In genomic region chr15:4026231-4026773, GRCm38 (mm10) we compare ENCODE assay signal across 8 mouse cellular contexts. TPM values are rescaled to one million over a fixed set of nuclear protein-coding genes. Genes with fewer than 3 reads are reported as not detected.
A peak's percentile ranks its signal among the peaks of the same experiment; 100 is the strongest.
DNase-seq lines count a peak whose midpoint lies in the region; ATAC-seq and TF ChIP-seq lines count a peak whose summit lies in the region.

Gene Oxct1, plus strand, starts transcription at chr15:4026383.

- H3K4me3 ChIP-seq in erythroblast, embryonic 14.5 days (replicated peaks): peak within 1 kb of the TSS; percentile 69
- peak within 1 kb of the TSS; percentile 81 for H3K4me3 ChIP-seq in heart, embryonic 11.5 days (ENCODE audit: low read depth, low read length)
- H3K4me3 ChIP-seq in kidney, embryonic 16.5 days (ENCODE audit: low read length): peak within 1 kb of the TSS; percentile 89
- peak within 1 kb of the TSS; percentile 70 for H3K4me3 ChIP-seq in liver, adult 2 months (ENCODE audit: insufficient read depth, low read depth, low read length)
- peak within 1 kb of the TSS; percentile 45 for H3K4me3 ChIP-seq in myocyte
- peak within 1 kb of the TSS; percentile 71 for H3K4me3 ChIP-seq in stomach, embryonic 15.5 days (replicated peaks)

- peak within 1 kb of the TSS; percentile 99 for H3K27ac ChIP-seq in heart, embryonic 11.5 days (ENCODE audit: low read depth, low read length)
- peak within 1 kb of the TSS; percentile 98 for H3K27ac ChIP-seq in kidney, embryonic 16.5 days (ENCODE audit: low read length)
- H3K27ac ChIP-seq in liver, adult 2 months (replicated peaks; ENCODE audit: insufficient read depth, low read depth, low read length): peak within 1 kb of the TSS; percentile 37; the same call in 1 of the 2 replicates
- peak within 1 kb of the TSS; percentile 96 for H3K27ac ChIP-seq in stomach, embryonic 15.5 days

- H3ac ChIP-seq in myocyte (ENCODE audit: control insufficient read depth, insufficient read length): peak within 1 kb of the TSS; percentile 44

- no peaks in the 10 kb centered on the region for H3K36me3 ChIP-seq in erythroblast, embryonic 14.5 days (ENCODE audit: control insufficient read depth)
- H3K36me3 ChIP-seq in heart, embryonic 11.5 days (ENCODE audit: control insufficient read depth, insufficient read depth, low read length): no peaks in the 10 kb centered on the region
- no peaks in the 10 kb centered on the region for H3K36me3 ChIP-seq in kidney, embryonic 16.5 days (ENCODE audit: insufficient read depth, low read length)
- no peaks in the 10 kb centered on the region for H3K36me3 ChIP-seq in liver, adult 2 months (ENCODE audit: control insufficient read depth, insufficient read depth, low read length)
- no peaks in the 10 kb centered on the region for H3K36me3 ChIP-seq in myocyte (ENCODE audit: control insufficient read depth, insufficient read depth)
- no peaks in the 10 kb centered on the region for H3K36me3 ChIP-seq in stomach, embryonic 15.5 days

- peak; percentile 91 for DNase-seq in CD4-positive helper T cell, adult 2 months (ENCODE audit: low read depth, low spot score)
- DNase-seq in brain, embryonic 14.5 days (ENCODE audit: low read depth): peak; percentile 97
- DNase-seq in liver, adult 2 months (ENCODE audit: extremely low read depth, low read depth, low spot score): peak; percentile 35

- no peaks in the 10 kb centered on the region for H3K79me2 ChIP-seq in liver, adult 2 months (ENCODE audit: control insufficient read depth, insufficient read depth, low read length)
- H3K79me2 ChIP-seq in myocyte (ENCODE audit: control insufficient read depth, insufficient read depth): peaks cover 9% of the 10 kb centered on the region

- peaks cover 18% of the 10 kb centered on the region for H3K4me1 ChIP-seq in erythroblast, embryonic 14.5 days (ENCODE audit: control insufficient read depth)
- H3K4me1 ChIP-seq in heart, embryonic 11.5 days (ENCODE audit: control insufficient read depth, insufficient read depth, low read length): peaks cover 13% of the 10 kb centered on the region
- H3K4me1 ChIP-seq in kidney, embryonic 16.5 days (ENCODE audit: insufficient read depth, low read length): peaks cover 23% of the 10 kb centered on the region
- no peaks in the 10 kb centered on the region for H3K4me1 ChIP-seq in liver, adult 2 months (ENCODE audit: control insufficient read depth, insufficient read depth, low read length)
- peaks cover 4% of the 10 kb centered on the region; the same call in 1 of the 2 replicates for H3K4me1 ChIP-seq in stomach, embryonic 15.5 days

- peak within 1 kb of the TSS; percentile 78 for H3K4me2 ChIP-seq in heart, embryonic 11.5 days
- H3K4me2 ChIP-seq in kidney, embryonic 16.5 days (replicated peaks; ENCODE audit: low read depth, low read length): peak within 1 kb of the TSS; percentile 64
- peak within 1 kb of the TSS; percentile 99 for H3K4me2 ChIP-seq in myocyte (ENCODE audit: low read depth)
- peak within 1 kb of the TSS; percentile 57 for H3K4me2 ChIP-seq in stomach, embryonic 15.5 days

- ATAC-seq in heart, embryonic 11.5 days (replicated peaks; ENCODE audit: insufficient number of reproducible peaks, low FRiP score, low TSS enrichment): peak; percentile 93
- ATAC-seq in kidney, embryonic 16.5 days (ENCODE audit: low FRiP score, low TSS enrichment): peak; percentile 96
- ATAC-seq in stomach, embryonic 15.5 days (ENCODE audit: insufficient read depth, low FRiP score, low read depth): peak; percentile 95

- peak; percentile 61 for TF ChIP-seq CTCF in brain, embryonic 14.5 days (IDR thresholded peaks at IDR 0.05; ENCODE audit: borderline replicate concordance, extremely low read depth, insufficient read depth, insufficient read length)
- TF ChIP-seq CTCF in liver, adult 2 months (IDR thresholded peaks at IDR 0.05; ENCODE audit: low read depth, low read length): peak; percentile 56

- peak within 1 kb of the TSS; percentile 90 for H3K9ac ChIP-seq in heart, embryonic 11.5 days (ENCODE audit: low read depth, low read length)
- peak within 1 kb of the TSS; percentile 93 for H3K9ac ChIP-seq in kidney, embryonic 16.5 days (replicated peaks; ENCODE audit: low read length)
- peak within 1 kb of the TSS; percentile 75 for H3K9ac ChIP-seq in liver, adult 2 months (ENCODE audit: low read depth, low read length)
- peak within 1 kb of the TSS; percentile 70 for H3K9ac ChIP-seq in stomach, embryonic 15.5 days

- H3K27me3 ChIP-seq in erythroblast, embryonic 14.5 days (ENCODE audit: control insufficient read depth): peaks cover 19% of the 10 kb centered on the region
- H3K27me3 ChIP-seq in heart, embryonic 11.5 days (ENCODE audit: control insufficient read depth, insufficient read depth, low read length): no peaks in the 10 kb centered on the region
- H3K27me3 ChIP-seq in kidney, embryonic 16.5 days (ENCODE audit: insufficient read depth, low read length): no peaks in the 10 kb centered on the region
- no peaks in the 10 kb centered on the region; the same call in 1 of the 2 replicates for H3K27me3 ChIP-seq in liver, adult 2 months (ENCODE audit: control insufficient read depth, insufficient read depth, low read length)
- no peaks in the 10 kb centered on the region for H3K27me3 ChIP-seq in myocyte (ENCODE audit: control insufficient read depth, insufficient read depth, insufficient read length)
- no peaks in the 10 kb centered on the region for H3K27me3 ChIP-seq in stomach, embryonic 15.5 days (replicated peaks)

- under 1% methylated on average over 44 of the region's 45 CpGs for WGBS in heart, embryonic 11.5 days (ENCODE audit: insufficient replicate concordance)
- 0% methylated on average over 41 of the region's 45 CpGs for WGBS in kidney, embryonic 16.5 days
- under 1% methylated on average over 45 of the region's 45 CpGs for WGBS in liver, adult 2 months
- under 1% methylated on average over 45 of the region's 45 CpGs for WGBS in stomach, embryonic 15.5 days

- no peaks in the 10 kb centered on the region for H3K9me3 ChIP-seq in erythroblast, embryonic 14.5 days (ENCODE audit: control insufficient read depth, low read length)
- no peaks in the 10 kb centered on the region for H3K9me3 ChIP-seq in heart, embryonic 11.5 days (replicated peaks; ENCODE audit: control insufficient read depth, low read length)
- no peaks in the 10 kb centered on the region for H3K9me3 ChIP-seq in kidney, embryonic 16.5 days (ENCODE audit: low read length)
- H3K9me3 ChIP-seq in stomach, embryonic 15.5 days: no peaks in the 10 kb centered on the region

- TF ChIP-seq POLR2A in brain, embryonic 14.5 days (IDR thresholded peaks at IDR 0.05; ENCODE audit: borderline replicate concordance, extremely low read depth, insufficient read depth, insufficient read length, poor library complexity, severe bottlenecking): 0 out of 2 replicates have a peak, but pooled peaks have one; percentile 65
- no peak for TF ChIP-seq POLR2A in liver, adult 2 months (IDR thresholded peaks at IDR 0.05; ENCODE audit: extremely low read depth, insufficient read depth, low read length)
- TF ChIP-seq POLR2A in myocyte (IDR thresholded peaks at IDR 0.05; ENCODE audit: insufficient read length, low read depth): peak; percentile 63

TF ChIP-seq in myocyte, 11 proteins besides CTCF, POLR2A, EP300 and RAD21:
- peak; percentile 24 for TF ChIP-seq POLR2AphosphoS2 (IDR thresholded peaks at IDR 0.05; ENCODE audit: insufficient read length, low read depth)
- TF ChIP-seq REST (IDR thresholded peaks at IDR 0.05; ENCODE audit: insufficient read depth, insufficient read length): no peak
- peak in 1 of 3 experiments; percentile 26 for TF ChIP-seq MYOG (IDR thresholded peaks at IDR 0.05; ENCODE audit: control insufficient read depth in 1 of 3, insufficient read depth in 1 of 3, insufficient read length in 2 of 3, low read depth in 2 of 3)
- TF ChIP-seq CEBPB (IDR thresholded peaks at IDR 0.05; ENCODE audit: insufficient read depth, poor library complexity, severe bottlenecking): no peak
- no peak for TF ChIP-seq USF1 (IDR thresholded peaks at IDR 0.05; ENCODE audit: low read depth)
- peak; percentile 63 for TF ChIP-seq SRF (IDR thresholded peaks at IDR 0.05; ENCODE audit: control insufficient read depth, insufficient read length, low read depth)
- no peak for TF ChIP-seq TCF12 (IDR thresholded peaks at IDR 0.05; ENCODE audit: insufficient read depth, poor library complexity, severe bottlenecking)
- no peak for TF ChIP-seq E2F4 (IDR thresholded peaks at IDR 0.05; ENCODE audit: insufficient read depth)
- TF ChIP-seq MYOD1 (IDR thresholded peaks at IDR 0.05; ENCODE audit: control insufficient read depth in 1 of 3, insufficient read length in 2 of 3, low read depth in 2 of 3): peak in 2 of 3 experiments; percentile 4 to 13
- no peak for TF ChIP-seq MAX (IDR thresholded peaks at IDR 0.05; ENCODE audit: low read depth)
- TF ChIP-seq TCF3 (IDR thresholded peaks at IDR 0.05; ENCODE audit: insufficient read length, low read depth): no peak

RNA-seq across cellular contexts. Expression of gene Oxct1, which starts in this region (rescaled TPM):
- 68.2 and 92.5 TPM in 2 replicates for polyA plus RNA-seq in brain, embryonic 14.5 days (2012; rRNA removed)
- 0.70 and 0.77 TPM in 2 replicates for polyA plus RNA-seq in erythroblast, embryonic 14.5 days (2012)
- polyA plus RNA-seq in heart, embryonic 11.5 days (2014; fragmentation: Nextera tagmentation; extraction: Ambion mirVana): 272 and 282 TPM in 2 replicates
- polyA plus RNA-seq in kidney, embryonic 16.5 days (2015; fragmentation: Nextera tagmentation; extraction: Ambion mirVana): 347 and 363 TPM in 2 replicates
- 5.2 and 6.4 TPM in 2 replicates for total RNA-seq in liver, adult 2 months (2014; rRNA removed)
- polyA plus RNA-seq in liver, adult 2 months (2012; rRNA removed): 1.2 and 1.7 TPM in 2 replicates
- 40.4 TPM for polyA plus RNA-seq in myocyte (2012; fragmentation: generic; extraction: Trizol)
- polyA plus RNA-seq in stomach, embryonic 15.5 days (2015; fragmentation: Nextera tagmentation; extraction: Ambion mirVana): 191 and 197 TPM in 2 replicates

Comparison
In these comparisons a context has a peak if more than half of its experiments do, and no peak if none do; other contexts are left out.
1. Peak in every context shown above with its lines: DNase-seq, ATAC-seq, H3K4me3 ChIP-seq and H3K27ac ChIP-seq.
2. RNA of gene Oxct1 (polyA plus RNA-seq): 347 to 363 TPM in kidney, embryonic 16.5 days, 272 to 282 TPM in heart, embryonic 11.5 days, 191 to 197 TPM in stomach, embryonic 15.5 days, 68.2 to 92.5 TPM in brain, embryonic 14.5 days and 40.4 TPM in myocyte (single experiment); 1.2 to 1.7 TPM in liver, adult 2 months and 0.70 to 0.77 TPM in erythroblast, embryonic 14.5 days; every median in the first group is over 10 times any median in the second.
3. DNase-seq: peak in every context shown above with its lines; median percentile 97 in brain, embryonic 14.5 days; 91 in CD4-positive helper T cell, adult 2 months; 35 in liver, adult 2 months.
4. H3K27ac ChIP-seq: peak in every context shown above with its lines; median percentile 99 in heart, embryonic 11.5 days; 98 in kidney, embryonic 16.5 days; 96 in stomach, embryonic 15.5 days; 37 in liver, adult 2 months.